Mouse (Mus musculus) kidney, adult 2 months (tissue): ENCODE results near the gene Sh2d7.

Experiments
- CTCF ChIP-seq: fragments of 200-500 bp; conservative IDR thresholded peaks from 2 replicates; pipeline ENCODE4 v1.5.1; 2011; ENCODE audit warnings: low read depth, mild to moderate bottlenecking, control low read depth, low read length, moderate library complexity, mixed read lengths; ENCODE audit not compliant: insufficient read depth, insufficient read length
- POLR2A ChIP-seq: fragments of 200-500 bp; IDR thresholded peaks from one replicate; pipeline ENCODE4 v1.6.1; 2011; ENCODE audit warnings: low read depth, low read length, control low read depth

DNA sequence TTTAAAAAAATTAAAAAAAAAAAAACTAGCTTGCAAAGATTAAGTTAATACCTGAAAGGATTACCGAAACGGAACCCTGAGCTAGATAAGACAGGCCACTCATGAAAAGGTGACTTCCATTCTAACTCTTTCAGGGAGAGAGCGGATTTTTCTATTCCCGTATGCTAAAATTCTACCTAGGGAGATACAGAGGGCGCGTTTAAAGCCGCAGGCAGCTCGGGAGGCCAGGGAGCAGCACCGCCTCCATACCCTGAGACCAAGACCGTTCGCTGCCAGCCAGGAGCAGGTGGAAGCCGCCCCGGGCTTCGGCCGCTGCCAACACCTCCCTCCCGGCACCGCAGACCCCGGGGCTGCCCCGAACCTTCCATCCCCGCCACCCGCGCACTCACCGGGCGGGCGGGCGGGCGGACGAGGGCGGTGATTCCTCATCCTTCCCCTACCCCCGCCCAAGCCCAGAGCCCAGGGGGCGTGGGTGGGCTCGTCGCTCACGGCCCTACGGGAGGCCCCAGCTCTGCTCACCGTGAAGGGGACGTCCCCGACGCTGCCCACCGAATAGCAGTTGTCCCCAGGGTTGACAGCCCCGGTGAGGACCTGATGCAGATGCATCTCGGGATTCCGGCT lies 37.8 kb upstream of the Sh2d7 start:
- TF ChIP-seq CTCF (no peak), POLR2A (no peak)
